Mouse (Mus musculus) liver, embryonic 11.5 days (tissue): ENCODE data around the gene Sfswap. TPM values are rescaled to one million over a fixed set of nuclear protein-coding genes. Genes with fewer than 3 reads are reported as not detected.

Source experiments
- ATAC-seq: fragments of 200-750 bp; cut with Nextera tagmentation; replicated peaks from 2 replicates; pipeline ENCODE4 v1.8.0; 2017; ENCODE audit warnings: moderate number of reproducible peaks, mild to moderate bottlenecking, moderate TSS enrichment, moderate library complexity; ENCODE audit not compliant: low FRiP score
- DNase-seq: peaks from one replicate; pipeline ENCODE4 v3.0.0-alpha.2; 2017; ENCODE audit warnings: low spot score
- H3K27ac ChIP-seq: fragments of 300-500 bp; sonication (generic); 2 replicates; pipeline ENCODE4 v1.5.1; 2014; ENCODE audit warnings: mild to moderate bottlenecking, low read depth, low read length, control low read depth
- H3K27me3 ChIP-seq: fragments of 300-500 bp; sonication (generic); replicated peaks from 2 replicates; pipeline ENCODE4 v1.6.1; 2014; ENCODE audit warnings: low read length, mixed read lengths; ENCODE audit not compliant: control insufficient read depth, insufficient read depth
- H3K36me3 ChIP-seq: fragments of 300-500 bp; sonication (generic); 2 replicates; pipeline ENCODE4 v1.6.1; 2014; ENCODE audit warnings: mild to moderate bottlenecking, low read length, moderate library complexity, mixed read lengths; ENCODE audit not compliant: control insufficient read depth, insufficient read depth
- H3K4me1 ChIP-seq: fragments of 300-500 bp; sonication (generic); replicated peaks from 2 replicates; pipeline ENCODE4 v1.6.1; 2014; ENCODE audit warnings: low read length, mixed read lengths; ENCODE audit not compliant: control insufficient read depth, insufficient read depth
- H3K4me2 ChIP-seq: fragments of 300-500 bp; sonication (generic); 2 replicates; pipeline ENCODE4 v1.6.1; 2014; ENCODE audit warnings: mild to moderate bottlenecking, control low read depth, moderate library complexity
- H3K4me3 ChIP-seq: fragments of 300-500 bp; sonication (generic); 2 replicates; pipeline ENCODE4 v1.5.1; 2014; ENCODE audit warnings: low read depth, low read length, control low read depth
- H3K9ac ChIP-seq: fragments of 300-500 bp; sonication (generic); 2 replicates; pipeline ENCODE4 v1.6.1; 2014; ENCODE audit warnings: low read depth, low read length, control low read depth
- H3K9me3 ChIP-seq: fragments of 300-500 bp; sonication (generic); 2 replicates; pipeline ENCODE4 v1.6.1; 2016; ENCODE audit warnings: low read length, inconsistent platforms, mixed read lengths; ENCODE audit not compliant: control insufficient read depth
- WGBS: fragments of 180-500 bp; shearing (Covaris S2); extraction: QIAGEN DNeasy Blood & Tissue Kit; methylation state at CpG from one replicate; pipeline ENCODE4 v1.1.7; 2014; 5-methylcytosine and 5-hydroxymethylcytosine counted together
- polyA plus RNA-seq: library from polyadenylated mRNA; unstranded; fragments of >200 nt; fragmentation: Nextera tagmentation; extraction: Ambion mirVana; gene quantifications from 2 replicates; pipeline ENCODE4 v1.2.1, GENCODE M21; 2014

Sfswap gene
- 38.7 and 40.9 TPM in 2 replicates for polyA plus RNA-seq

DNA sequence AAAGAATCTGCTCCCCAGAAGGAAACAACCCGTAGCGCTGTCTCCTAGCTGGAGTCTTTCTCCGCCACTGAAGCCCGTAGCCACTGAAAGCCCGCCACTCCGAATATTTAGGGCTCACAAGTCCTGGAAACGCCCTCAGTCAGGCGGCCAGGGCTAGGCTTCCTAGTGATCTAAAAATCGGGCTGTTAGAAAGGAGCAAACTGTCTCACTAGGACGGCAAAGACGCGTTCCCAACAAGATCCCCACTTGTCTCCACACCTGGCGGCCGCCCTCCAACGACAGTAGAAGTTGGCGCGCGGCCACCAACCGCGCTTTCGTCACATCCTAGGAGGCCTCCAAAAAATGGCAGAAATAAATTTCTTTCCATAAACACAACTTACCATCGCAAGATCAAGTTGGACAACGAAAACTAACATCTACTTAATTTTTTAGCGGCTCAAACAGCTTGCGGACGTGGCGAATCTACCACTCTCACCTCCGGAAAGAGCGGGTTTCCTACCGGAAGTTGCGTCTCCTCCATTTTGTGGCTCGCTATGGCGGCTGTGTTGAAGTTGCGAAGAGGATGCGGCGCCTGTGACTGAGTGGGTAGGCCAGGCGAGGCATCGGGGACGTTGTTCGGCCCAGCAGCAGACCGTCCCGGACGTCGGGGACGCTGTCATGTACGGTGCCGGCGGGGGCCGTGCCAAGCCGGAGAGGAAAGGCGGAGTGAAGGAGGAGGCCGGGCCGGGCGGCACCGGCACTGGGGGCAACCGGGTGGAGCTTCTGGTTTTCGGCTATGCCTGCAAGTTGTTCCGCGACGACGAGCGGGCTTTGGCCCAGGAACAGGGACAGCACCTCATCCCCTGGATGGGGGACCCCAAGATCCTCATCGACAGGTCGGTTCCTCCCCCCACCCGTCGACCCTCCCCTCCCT lies at the start of gene Sfswap:
TSS of gene Sfswap (plus strand) at position 500 of the 913 bp plus-strand sequence.
- Histone ChIP-seq H3K4me2 (peak within 1 kb of the TSS; percentile 92), H3K27ac (peak within 1 kb of the TSS; percentile 36), H3K4me3 (peak within 1 kb of the TSS; percentile 100), H3K36me3 (peaks cover 10% of the 10 kb centered on the region; the same call in 1 of the 2 replicates), H3K4me1 (peaks cover 12% of the 10 kb centered on the region), H3K9me3 (no peaks in the 10 kb centered on the region), H3K27me3 (no peaks in the 10 kb centered on the region), H3K9ac (peak within 1 kb of the TSS; percentile 82)
- under 1% methylated on average over 66 of the region's 66 CpGs for WGBS
- ATAC-seq, result peak; percentile 75
- peak; percentile 82 for DNase-seq

DNA sequence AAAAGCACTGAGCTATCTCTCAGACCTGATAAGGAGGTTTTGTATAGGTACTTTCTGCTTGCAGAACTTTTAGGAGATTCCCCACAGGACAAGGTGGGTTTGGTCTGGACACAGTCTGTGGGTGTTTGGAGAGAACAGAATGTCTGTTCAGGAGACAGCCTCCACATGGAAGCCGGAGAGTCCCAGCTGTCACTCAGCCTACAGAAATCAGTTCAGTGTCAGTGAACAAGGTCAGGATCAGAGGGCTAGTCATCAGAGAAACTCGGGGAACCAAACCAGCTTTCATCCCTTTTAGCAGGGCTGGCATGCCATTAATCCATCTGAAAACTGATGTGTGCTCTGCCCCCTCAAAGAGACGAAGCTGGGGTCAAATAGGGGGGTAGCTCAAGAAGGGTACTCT lies 48.5 kb upstream of the Sfswap start:
- no peak overlapping the region for H3K4me2 ChIP-seq
- no peak overlapping the region for H3K27ac ChIP-seq
- H3K9me3 ChIP-seq, result no peaks in the 10 kb centered on the region
- DNase-seq, result no peak
- no peak overlapping the region for H3K9ac ChIP-seq
- 47% methylated on average over 3 of the region's 3 CpGs for WGBS
- H3K4me1 ChIP-seq, result no peaks in the 10 kb centered on the region
- no peaks in the 10 kb centered on the region; the same call in 1 of the 2 replicates for H3K27me3 ChIP-seq
- H3K36me3 ChIP-seq, result no peaks in the 10 kb centered on the region
- H3K4me3 ChIP-seq, result no peak overlapping the region
- no peak for ATAC-seq

DNA sequence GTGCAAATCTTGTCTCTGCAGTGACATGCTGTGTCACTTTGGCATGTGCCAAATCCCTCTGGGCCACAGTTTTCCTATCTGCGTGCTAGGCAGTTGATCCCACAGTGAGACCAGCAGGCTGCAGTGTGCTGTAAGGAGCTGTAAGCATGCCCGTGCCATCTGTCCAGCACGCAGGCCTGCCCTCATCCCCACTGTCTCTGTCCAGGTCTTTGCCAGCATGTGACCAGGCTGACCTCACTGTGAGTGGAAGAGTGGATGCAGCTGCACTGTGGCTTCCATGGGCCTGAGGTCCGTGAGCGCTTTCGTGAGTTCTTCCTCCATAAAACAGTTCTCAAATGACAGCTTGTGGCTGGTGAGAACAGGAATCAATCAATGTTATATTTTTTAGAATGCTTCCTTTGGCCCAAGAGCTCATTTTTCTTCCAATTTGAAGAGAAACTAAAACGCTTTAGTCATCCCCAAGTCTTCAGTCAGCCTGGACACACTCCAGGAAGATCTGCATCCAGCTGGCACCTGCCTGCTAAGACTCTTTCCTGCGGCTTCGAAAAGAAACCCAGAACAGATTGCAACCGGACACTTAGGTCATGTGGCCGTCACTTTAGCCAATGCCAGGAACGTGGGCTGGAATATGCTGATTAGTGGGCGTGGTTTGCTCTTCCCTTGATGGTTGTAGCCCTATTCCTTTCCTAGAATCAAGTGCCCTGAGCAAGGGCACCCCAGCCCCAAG lies 46.1 kb upstream of the Sfswap start:
- H3K36me3 ChIP-seq, result no peaks in the 10 kb centered on the region
- DNase-seq (peak; percentile 46), ATAC-seq (peak; percentile 78)
- H3K27me3 ChIP-seq, result no peaks in the 10 kb centered on the region; the same call in 1 of the 2 replicates
- peak overlapping the region; percentile 38 for H3K4me2 ChIP-seq
- H3K9me3 ChIP-seq, result no peaks in the 10 kb centered on the region
- no peak overlapping the region for H3K4me3 ChIP-seq
- H3K9ac ChIP-seq, result no peak overlapping the region
- H3K4me1 ChIP-seq, result no peaks in the 10 kb centered on the region
- WGBS, result 22% methylated on average over 13 of the region's 13 CpGs
- no peak overlapping the region for H3K27ac ChIP-seq

DNA sequence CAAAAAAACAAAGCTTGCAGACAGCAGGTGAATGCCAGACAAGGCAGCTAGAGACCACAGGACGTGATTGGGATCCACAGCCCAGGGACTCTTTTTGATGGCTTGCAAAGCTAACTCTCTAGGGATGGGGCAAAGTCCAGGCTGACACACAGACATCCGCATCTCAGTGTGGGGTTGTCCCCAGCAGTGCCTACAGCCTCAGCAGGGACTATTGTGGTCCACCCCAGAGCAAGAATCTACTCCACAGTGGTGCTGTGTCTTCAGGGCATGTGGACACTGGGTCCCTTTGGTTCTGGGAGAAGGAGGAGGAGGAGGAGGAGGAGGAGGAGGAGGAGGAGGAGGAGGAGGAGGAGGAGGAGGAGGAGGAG lies 45.5 kb upstream of the Sfswap start:
- no peak overlapping the region for H3K27ac ChIP-seq
- DNase-seq (no peak), ATAC-seq (peak; percentile 53; the same call in 1 of the 2 replicates)
- H3K9ac ChIP-seq, result no peak overlapping the region
- no peaks in the 10 kb centered on the region for H3K36me3 ChIP-seq
- no peaks in the 10 kb centered on the region; the same call in 1 of the 2 replicates for H3K27me3 ChIP-seq
- no peaks in the 10 kb centered on the region for H3K9me3 ChIP-seq
- 30% methylated on average over 2 of the region's 2 CpGs for whole genome bisulfite sequencing
- no peak overlapping the region for H3K4me3 ChIP-seq
- H3K4me2 ChIP-seq, result no peak overlapping the region; the same call in 1 of the 2 replicates
- no peaks in the 10 kb centered on the region for H3K4me1 ChIP-seq

DNA sequence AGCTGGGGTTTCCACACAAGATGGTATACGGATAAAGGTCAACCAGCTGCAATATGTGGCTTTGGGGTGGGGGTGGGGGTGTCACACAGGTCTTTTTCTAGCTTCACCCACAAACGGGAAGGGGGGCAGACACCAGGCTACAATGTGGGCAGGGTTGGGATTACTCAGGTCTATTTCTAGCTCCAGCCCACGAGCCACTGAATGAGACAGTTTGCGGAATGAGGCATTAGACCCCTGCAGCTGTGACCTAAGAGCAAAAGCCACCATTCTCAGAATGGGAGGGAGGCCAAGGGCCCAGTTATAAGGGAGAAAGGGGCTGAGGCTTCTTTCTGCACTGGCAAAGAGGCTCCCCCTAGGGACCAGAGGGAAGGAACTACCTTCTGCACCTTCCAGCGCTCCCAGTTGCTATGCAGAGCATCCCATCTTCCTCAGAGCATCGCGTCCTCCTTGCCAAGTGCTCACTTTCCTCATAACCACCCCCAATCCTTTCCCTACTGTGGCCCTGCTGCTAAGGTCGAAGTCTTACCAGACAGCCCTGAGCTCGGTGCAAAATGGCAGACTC lies 44.4 kb upstream of the Sfswap start:
- DNase-seq (no peak), ATAC-seq (no peak)
- Histone ChIP-seq H3K27me3 (no peaks in the 10 kb centered on the region; the same call in 1 of the 2 replicates), H3K9me3 (no peaks in the 10 kb centered on the region), H3K4me1 (no peaks in the 10 kb centered on the region), H3K36me3 (no peaks in the 10 kb centered on the region), H3K27ac (no peak overlapping the region), H3K4me3 (no peak overlapping the region), H3K4me2 (no peak overlapping the region), H3K9ac (no peak overlapping the region)
- WGBS, result 41% methylated on average over 9 of the region's 9 CpGs

DNA sequence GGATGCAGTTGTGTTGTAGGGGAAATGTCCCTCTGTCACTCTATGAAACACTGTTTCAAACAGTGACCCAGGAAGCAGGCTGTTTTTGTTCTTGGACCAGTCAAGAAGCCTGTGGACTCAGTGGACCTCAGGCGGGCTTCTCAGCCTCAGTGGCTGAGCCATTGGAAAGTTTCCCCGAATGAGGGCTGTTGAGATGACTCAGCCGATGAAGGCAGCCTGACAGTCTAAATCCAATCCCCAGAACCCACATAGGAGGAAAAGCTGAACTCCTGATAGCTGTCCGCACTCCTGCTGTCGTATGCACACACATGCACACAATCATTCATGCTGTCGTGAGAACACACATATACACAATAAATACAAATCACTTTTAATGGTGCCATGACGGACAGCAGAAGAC lies 42.9 kb upstream of the Sfswap start:
- Histone ChIP-seq H3K9ac (no peak overlapping the region), H3K9me3 (no peaks in the 10 kb centered on the region), H3K27me3 (no peaks in the 10 kb centered on the region), H3K4me1 (no peaks in the 10 kb centered on the region), H3K27ac (no peak overlapping the region), H3K4me2 (no peak overlapping the region), H3K36me3 (no peaks in the 10 kb centered on the region), H3K4me3 (no peak overlapping the region)
- WGBS, result 60% methylated on average over 7 of the region's 7 CpGs
- DNase-seq (no peak), ATAC-seq (no peak)

DNA sequence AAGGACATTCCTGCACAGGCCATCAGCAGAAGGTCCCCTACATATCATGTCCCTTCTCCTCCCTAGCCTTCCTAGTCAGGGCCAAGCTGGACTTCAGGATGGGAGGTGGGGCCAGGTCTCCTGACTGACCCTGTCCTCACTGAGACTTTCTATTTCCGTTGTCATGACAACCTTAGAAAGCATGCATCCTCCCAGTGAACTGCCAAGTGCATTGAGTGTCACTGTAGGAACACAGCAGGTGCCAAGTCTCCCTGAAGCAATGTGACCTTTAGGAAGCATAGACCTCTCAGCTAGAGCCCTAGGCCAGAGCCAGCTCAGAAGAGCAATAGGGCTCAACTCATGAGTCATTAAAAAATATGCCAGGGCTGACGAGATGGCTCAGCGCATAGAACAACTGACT lies 42.5 kb upstream of the Sfswap start:
- 74% methylated on average over 3 of the region's 3 CpGs for WGBS
- no peaks in the 10 kb centered on the region for H3K9me3 ChIP-seq
- no peak overlapping the region for H3K9ac ChIP-seq
- H3K36me3 ChIP-seq, result no peaks in the 10 kb centered on the region
- H3K4me1 ChIP-seq, result no peaks in the 10 kb centered on the region
- no peak overlapping the region for H3K27ac ChIP-seq
- DNase-seq (no peak), ATAC-seq (no peak)
- no peaks in the 10 kb centered on the region for H3K27me3 ChIP-seq
- H3K4me3 ChIP-seq, result no peak overlapping the region
- H3K4me2 ChIP-seq, result no peak overlapping the region

DNA sequence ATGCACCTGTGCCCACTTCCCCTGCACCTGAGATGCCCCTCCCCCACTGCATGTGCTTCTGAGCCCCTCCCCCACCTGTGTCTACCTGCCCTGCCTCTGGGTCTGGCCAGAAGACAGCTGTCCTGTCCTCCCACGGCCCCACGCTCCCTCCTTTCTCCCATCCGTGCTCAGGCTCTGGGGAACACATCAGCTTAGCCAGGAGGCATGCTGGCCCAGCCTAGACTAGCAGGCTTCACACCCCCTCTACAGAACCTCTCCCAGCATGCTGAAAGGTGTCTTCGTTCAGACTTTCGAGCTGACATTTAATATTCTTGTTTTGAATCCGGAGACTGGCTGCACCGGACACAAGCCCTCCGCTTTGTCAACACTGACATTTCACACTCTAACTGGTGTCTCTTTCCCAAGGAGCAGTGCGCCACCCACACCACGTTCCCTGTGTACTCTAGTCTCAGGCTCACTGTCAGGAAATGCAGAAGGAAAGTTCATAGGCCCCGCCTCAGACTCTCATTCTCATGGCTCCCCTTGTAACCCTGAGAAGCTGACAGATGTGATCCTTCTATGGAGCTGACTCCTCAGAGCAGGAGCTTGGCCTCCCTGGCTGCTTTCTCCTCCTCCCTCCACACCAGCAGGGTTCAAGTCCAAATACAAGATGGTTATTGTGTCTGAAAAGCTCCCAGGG lies 40.1 kb upstream of the Sfswap start:
- H3K9me3 ChIP-seq, result no peaks in the 10 kb centered on the region
- no peak overlapping the region for H3K4me2 ChIP-seq
- no peak for DNase-seq
- H3K9ac ChIP-seq, result no peak overlapping the region
- H3K4me1 ChIP-seq, result no peaks in the 10 kb centered on the region
- no peaks in the 10 kb centered on the region for H3K36me3 ChIP-seq
- H3K27ac ChIP-seq, result no peak overlapping the region
- 67% methylated on average over 11 of the region's 11 CpGs for WGBS
- no peaks in the 10 kb centered on the region for H3K27me3 ChIP-seq
- ATAC-seq, result no peak
- H3K4me3 ChIP-seq, result no peak overlapping the region
